Mouse (Mus musculus) activated CD4-positive, CD25-positive, alpha-beta regulatory T cell, adult 4 months (primary cell): ENCODE data around the gene Hinfp. TPM values are rescaled to one million over a fixed set of nuclear protein-coding genes. Genes with fewer than 3 reads are reported as not detected.
"Not testable (repeated sequence)": the region's sequence is repeated elsewhere in the genome, so short reads cannot be mapped to it uniquely, and the experiment has no call there.

Experiments
- ATAC-seq: one replicate; pipeline ENCODE4 v1.8.0; 2017
- polyA plus RNA-seq, 2 experiments: library from polyadenylated mRNA; unstranded; fragments of 100-300 nt; shearing (Covaris generic); gene quantifications; one replicate each; pipeline ENCODE4 v1.2.1; 2017

Gene Hinfp
- 10 to 100 TPM; 18.1 to 21.7 TPM for polyA plus RNA-seq

DNA sequence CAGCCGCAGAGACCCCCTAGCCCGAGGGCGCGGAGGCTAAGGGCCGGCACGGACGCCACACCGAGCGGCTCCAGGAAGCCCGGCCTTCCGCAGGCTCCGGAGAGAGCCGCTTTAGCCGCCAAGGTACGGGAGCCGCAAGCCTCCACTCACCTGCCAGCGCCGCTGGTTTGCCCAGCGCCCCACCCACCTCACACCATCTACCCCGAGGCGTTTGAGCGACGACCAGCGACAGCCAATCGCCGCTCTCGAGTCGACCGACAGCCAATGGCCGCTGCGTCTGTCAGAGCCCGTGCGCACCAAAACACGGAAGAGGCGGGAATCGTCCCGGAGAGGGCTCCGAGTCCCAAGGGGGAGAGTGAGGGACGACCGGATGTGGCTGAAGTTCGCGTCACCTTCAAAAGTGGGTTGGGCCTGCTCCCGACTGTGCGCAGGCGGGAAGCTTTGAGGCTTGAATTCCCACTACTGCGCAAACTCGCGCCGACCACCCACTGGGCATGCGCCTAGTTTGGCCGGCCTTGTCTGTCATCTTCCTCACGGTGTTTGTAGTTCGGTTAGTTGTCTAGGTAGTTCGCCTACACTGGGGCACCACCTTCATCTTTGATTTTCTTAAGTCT lies at the start of gene Hinfp:
Gene Hinfp (minus strand): TSS at position 206 of the 614 bp plus-strand sequence.
- ATAC-seq = peak; percentile 97

- no peak for ATAC-seq
These were observed 47.7 kb upstream of the Hinfp start for GRCm38 (mm10) chr9:44353142-44353541.

GRCm38 (mm10) chr9:44352337-44352736 lies 46.9 kb upstream of the Hinfp start:
- no peak for ATAC-seq

DNA sequence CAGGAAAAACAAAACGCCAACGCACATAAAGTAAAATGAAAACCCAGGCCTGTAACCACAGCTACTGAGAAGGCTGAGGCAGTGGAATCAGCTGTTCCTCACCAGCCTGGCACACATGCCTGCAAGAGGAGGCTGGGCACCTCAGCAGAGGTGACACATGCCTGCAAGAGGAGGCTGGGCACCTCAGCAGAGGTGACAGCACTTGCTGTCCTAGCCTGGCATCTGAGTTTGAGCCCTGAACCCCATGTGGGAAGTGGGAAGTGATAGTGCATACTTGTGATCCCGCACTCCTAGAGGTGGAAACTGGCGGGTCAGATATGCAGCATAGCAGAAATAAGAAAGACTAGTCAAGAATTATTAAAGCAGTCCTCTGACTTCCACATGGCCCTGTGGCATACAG lies 45.9 kb upstream of the Hinfp start:
- ATAC-seq = no peak

- no peak for ATAC-seq
These were observed 43.1 kb upstream of the Hinfp start for GRCm38 (mm10) chr9:44348546-44348945.

DNA sequence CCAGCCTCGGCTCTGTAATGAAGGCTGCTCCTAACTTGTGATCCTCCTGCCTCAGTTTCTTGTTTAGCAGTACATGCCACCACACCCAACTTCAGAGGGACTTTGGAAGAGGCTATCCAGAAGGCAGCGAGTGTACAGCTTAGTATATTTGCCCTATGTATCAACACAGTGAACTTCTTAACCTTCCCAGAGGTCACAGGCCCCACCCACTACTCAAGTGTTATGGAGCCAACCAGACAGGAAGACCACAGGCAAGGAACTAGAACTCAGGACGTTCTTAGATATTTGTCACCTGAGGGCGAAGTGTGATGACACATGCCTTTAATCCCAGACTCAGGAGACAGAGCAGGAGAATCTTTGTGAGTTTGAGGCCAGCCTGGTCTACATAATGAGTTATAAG lies 42.1 kb upstream of the Hinfp start:
- ATAC-seq = no peak

DNA sequence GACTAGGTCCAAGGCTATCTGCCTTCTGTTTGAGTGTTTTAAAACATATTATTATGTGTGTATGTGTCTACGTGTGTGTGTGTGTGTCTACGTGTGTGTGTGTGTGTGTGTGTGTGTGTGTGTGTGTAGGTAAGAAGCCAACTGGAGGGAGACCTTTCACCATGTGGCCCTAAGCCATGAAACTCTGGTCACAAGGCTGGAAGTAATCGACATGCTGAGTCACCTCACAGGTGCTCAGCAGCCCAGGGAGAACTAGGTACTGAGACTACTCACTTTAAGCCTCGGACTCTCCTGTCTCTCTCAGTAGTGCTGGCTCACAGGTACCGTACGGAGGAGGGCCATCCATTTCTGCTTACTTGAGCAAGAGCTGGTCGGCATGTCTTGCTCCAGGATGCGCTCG lies 41.7 kb upstream of the Hinfp start:
- ATAC-seq = no peak

DNA sequence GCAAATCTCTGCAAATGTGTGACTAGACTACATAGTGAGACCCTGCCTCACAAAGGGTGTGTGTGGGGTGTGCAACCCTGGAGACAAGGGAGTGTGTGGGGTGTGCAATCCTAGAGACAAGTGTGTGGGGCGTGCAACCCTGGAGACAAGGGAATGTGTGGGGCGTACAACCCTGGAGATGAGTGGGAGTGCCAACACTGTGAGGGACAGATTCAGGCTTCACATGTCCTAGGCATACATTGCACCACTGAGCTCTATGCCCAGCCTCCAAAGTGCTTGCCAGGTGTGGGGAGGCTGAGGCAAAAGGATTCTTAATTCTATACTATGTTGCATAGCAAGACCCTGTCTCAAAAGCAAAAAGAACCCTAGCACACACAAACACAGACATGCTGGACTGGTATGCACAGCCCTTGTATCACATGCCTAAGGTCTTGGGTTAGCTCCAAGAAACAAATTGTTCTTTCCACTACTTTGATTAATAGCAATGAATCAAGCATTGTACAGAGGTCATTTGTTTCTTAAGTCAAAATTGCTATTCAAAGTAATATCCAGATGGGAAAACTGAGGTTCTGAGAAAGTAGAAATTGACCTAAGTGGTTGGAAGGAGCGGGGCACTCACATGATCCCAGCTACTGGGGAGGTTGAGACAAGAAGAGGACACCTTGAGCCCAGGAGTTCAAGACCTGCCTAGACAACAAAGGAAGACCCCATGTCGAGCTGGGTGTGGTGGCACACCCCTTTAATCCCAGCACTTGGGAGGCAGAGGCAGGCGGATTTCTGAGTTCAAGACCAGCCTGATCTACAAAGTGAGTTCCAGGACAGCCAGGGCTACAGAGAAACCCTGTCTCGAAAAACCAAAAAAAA lies 40.3 kb upstream of the Hinfp start:
- ATAC-seq = no peak

- ATAC-seq = peak; percentile 94
These were observed 38.4 kb upstream of the Hinfp start, which contains the start of gene Hmbs for GRCm38 (mm10) chr9:44343781-44344421. Gene Hmbs (minus strand): TSS chr9:44344228.

DNA sequence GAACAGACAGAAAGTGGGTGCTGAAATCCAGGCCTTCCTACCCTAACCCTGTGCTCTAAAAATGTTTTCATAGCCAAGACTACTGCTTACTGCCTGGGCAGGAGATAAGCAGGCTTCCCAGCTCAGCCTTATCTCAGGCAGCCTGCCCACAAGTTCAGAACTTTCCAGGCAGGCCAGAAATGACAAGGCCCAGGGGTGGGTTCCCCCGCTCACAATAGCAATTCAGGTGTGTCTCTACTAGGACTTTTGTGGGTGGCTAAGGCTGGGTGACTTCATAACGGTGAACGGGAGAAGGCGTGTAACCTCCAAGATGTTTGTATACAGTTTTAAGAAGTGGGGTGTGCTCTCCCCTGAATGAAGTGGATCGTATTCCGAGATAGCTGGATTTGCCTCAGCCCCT lies 37.8 kb upstream of the Hinfp start:
- no peak for ATAC-seq

GRCm38 (mm10) chr9:44342605-44343004 lies 37.1 kb upstream of the Hinfp start:
- no peak for ATAC-seq

DNA sequence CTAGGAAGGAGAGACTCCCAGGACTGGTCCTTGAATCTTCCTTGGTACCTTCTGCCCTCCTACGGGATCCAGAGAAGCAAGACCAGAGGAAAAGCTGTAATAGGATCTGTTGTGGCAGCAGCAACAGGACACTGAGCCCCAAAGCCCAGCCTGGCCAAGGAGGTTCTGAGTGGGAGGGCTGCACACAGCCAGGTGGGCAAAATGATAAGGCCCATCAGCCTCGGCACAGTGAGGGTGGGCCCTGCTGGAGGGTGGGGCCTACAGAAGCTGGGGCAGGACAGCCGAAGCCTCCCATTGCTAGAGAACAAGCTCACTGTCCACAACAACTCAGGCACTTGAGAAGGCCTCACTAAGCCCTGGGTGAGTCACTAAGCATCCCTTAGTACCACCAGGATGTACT lies 36.7 kb upstream of the Hinfp start:
- no peak for ATAC-seq

GRCm38 (mm10) chr9:44341487-44341886 lies 36.0 kb upstream of the Hinfp start:
- ATAC-seq = no peak

DNA sequence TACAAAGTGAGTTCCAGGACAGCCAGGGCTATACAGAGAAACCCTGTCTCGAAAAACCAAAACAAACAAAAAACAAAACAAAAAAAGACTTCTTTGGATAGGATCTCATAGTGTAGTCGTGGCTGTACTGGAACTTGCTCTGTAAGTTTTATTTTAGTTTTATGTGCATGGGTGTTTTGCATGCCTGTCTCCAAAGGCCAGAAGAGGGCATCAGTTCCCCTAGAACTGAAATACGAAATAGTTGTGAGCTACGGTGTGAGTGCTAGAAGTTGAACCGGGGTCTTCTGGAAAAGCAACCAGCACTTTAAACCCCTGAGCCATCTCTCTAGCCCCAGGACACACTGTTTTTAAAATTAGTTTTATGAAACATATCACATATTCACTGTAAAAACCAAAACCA lies 33.1 kb upstream of the Hinfp start:
- ATAC-seq = no peak

DNA sequence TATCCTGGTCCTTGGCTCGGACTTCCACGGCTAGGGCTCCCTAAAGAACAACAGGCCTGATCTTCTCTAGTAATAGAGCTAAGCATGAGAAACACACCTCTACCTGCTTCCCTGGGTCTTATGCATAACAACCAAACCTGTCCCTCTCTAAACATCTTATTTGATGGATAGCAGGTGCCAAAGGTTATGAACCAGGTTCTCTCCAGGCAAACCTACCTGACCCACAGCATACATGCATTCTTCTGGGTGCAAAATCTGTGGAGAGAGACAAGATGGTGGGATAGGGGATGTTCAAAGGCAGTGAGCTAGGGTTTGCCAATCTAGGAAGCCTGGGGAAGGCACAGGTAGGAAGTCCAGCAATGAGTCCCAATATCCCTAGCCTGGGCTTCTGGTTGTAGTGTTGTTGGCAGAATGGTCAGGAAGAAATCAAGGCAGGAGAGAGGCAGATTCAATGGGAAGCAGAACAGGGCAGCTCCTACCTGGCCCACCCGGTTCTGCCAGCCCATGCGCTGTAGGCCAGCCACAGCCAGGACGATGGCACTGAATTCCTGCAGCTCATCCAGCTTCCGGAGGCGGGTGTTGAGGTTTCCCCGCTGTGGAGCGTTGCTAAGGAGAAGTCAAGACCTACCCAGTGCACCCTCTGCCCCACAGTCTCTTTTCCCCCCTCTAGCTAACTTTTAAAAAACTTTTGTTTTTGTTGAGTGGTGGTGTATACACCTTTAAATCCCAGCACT lies 32.1 kb upstream of the Hinfp start:
- no peak for ATAC-seq

- ATAC-seq = no peak
These were observed 31.5 kb upstream of the Hinfp start for GRCm38 (mm10) chr9:44336964-44337363.

DNA sequence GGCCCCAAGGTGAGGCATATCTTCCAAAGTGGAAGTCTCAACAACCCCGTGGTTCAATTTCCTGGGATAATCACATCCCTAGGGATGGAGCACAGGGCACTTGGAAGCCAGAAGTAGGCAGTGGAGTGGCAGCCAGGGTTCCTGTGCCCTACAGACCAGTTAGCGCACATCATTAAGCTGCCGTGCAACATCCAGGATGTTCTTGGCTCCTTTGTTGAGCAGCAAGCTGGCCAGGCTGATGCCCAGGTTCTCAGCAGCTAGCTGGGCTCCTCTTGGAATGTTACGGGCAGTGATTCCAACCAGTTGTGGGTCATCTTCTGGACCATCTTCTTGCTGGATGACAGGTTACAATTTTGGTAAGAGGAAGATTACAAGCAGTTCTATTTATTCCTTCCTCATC lies 31.0 kb upstream of the Hinfp start:
- not testable (repeated sequence) for ATAC-seq

- no peak for ATAC-seq
These were observed 30.6 kb upstream of the Hinfp start for GRCm38 (mm10) chr9:44336093-44336406.

DNA sequence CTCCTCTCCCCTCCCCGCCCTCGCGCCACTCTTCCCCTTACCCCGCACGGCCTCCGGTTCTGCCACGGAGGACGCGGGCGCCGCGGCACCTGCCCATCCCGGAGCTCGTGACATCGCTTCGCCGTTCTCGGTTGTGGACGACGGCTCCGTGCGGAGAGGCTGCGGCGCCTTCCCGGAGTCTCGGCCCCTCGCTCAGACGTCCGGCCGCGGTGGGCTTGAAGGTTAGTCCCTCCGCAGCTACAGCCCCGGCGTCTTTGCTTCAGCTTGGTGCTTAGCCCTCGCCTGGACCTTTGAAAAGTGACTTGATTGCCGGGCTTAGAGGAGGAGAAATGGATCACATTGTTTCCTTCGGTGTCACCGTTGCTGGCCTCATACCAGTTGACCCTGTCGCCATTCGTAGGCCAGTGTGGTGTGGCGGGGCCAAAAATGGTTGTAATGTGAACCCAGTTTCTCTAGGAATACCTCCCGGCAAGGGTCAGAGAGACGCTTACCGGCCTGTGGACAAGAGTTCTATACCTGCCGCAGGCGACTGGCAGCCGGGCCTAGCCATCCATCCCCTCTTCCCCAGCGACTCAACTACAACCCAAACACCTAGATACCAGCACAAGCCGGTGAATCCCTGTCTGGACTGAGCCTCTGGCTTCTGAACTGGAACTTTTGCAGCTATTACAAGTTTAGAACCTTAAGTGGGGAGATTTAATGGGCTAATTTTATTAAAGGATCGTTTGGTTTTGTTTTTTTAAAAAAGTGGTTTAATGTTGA lies 30.0 kb upstream of the Hinfp start:
- no peak for ATAC-seq

DNA sequence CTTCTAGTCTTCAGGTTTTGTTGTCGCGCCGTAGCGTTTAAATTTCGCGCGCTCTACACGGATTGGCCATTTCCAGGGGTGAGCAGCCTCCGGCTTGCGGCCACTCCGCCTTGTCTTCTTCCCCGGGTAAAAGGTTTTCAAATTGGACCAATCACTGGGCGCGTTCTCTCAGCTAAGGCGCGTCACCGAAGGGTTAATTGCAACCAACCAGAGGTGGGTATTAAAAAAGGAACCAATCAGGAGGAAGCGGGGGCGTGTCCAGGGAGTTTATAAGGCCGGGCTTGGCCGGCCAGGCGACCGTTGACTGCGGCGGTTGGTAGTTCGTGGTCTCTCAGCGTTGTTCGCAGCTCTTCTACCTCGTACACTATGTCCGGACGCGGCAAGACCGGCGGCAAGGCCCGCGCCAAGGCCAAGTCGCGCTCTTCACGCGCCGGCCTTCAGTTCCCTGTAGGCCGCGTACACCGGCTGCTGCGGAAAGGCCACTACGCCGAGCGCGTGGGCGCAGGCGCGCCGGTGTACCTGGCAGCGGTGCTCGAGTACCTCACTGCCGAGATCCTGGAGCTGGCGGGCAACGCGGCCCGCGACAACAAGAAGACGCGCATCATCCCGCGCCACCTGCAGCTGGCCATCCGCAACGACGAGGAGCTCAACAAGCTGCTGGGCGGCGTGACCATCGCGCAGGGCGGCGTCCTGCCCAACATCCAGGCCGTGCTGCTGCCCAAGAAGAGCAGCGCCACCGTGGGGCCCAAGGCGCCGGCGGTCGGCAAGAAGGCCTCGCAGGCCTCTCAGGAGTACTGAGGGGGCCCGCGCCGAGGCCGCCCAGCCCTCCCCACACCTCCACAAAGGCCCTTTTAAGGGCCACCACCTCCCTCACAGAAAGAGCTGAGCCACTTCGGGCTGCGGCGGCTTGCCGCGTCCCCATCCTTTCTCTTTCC lies 29.2 kb upstream of the Hinfp start, which contains the start of gene H2afx:
Gene H2afx (plus strand): TSS at position 299 of the 935 bp plus-strand sequence.
- peak; percentile 98 for ATAC-seq
